Mouse (Mus musculus) embryonic stem cell, embryonic (primary cell): ENCODE measurements around the gene Trak1.

ENCODE experiments used
- CTCF ChIA-PET, 4 experiments: fragments of 300-600 bp in 2 of 4; fragments of 350-600 bp in 2 of 4; sonication (Branson Sonifier 250); formaldehyde crosslinking; loops; one replicate each; lab custom pipeline; 2022; ENCODE audit warnings: inconsistent platforms in 2 of 4; lab: Charles Lee
- POLR2A ChIA-PET, 4 experiments: fragments of 300-600 bp in 2 of 4; fragments of 350-600 bp in 2 of 4; sonication (Branson Sonifier 250); formaldehyde crosslinking; loops; one replicate each; lab custom pipeline; 2022; ENCODE audit warnings: antibody characterized with exemption in 4 of 4, inconsistent platforms in 1 of 4; lab: Charles Lee

Gene Trak1

GRCm38 (mm10) chr9:121456739-121457515 lies 159.6 kb downstream of the Trak1 start:
- ChIA-PET POLR2A (interaction anchor here in 3 of 4 experiments (0.5 to 1.2 kb wide), 3 partner anchors 14 to 21 kb away, joined by 3 to 5 read pairs (median 4); no protein-coding TSS in a partner anchor), CTCF (interaction anchor here in 3 of 4 experiments (0.9 to 1.1 kb wide), 3 partner anchors 20 to 56 kb away, joined by 3 read pairs; no protein-coding TSS in a partner anchor)

- ChIA-PET CTCF (interaction anchor here in 3 of 4 experiments (0.6 to 2.6 kb wide), 21 partner anchors 9 to 211 kb away, joined by 3 to 15 read pairs (median 3); partner anchors contain the start of gene Vipr1 (in 1 of the 3)), POLR2A (interaction anchor here in 2 of 4 experiments (1.1 to 9.9 kb wide), 4 partner anchors 10 to 15 kb away, joined by 3 to 161 read pairs (median 8); no protein-coding TSS in a partner anchor)
These were observed 161.2 kb downstream of the Trak1 start for GRCm38 (mm10) chr9:121458466-121458865.

DNA sequence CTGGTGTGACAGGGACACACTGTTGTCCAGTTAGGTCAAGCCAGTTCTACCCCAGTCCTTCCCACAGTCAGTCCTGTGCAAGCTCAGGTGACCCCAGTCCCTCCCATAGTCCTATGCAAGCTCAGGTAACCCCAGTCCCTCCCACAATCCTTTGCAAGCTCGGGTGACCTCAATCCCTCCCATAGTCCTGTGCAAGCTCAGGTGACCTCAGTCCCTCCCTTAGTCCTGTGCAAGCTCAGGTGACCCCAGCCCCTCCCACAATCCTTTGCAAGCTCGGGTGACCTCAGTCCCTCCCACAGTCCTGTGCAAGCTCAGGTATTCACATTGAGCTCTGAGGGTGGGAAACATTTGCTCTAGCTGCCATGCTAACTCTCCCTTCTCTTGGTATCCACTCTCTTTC lies 162.6 kb downstream of the Trak1 start:
- CTCF ChIA-PET: interaction anchor here in 3 of 4 experiments (0.6 to 2.7 kb wide), 10 partner anchors 9 to 309 kb away, joined by 3 to 15 read pairs (median 4); no protein-coding TSS in a partner anchor
- POLR2A ChIA-PET: interaction anchor here in 3 of 4 experiments (0.7 to 9.9 kb wide), 16 partner anchors 10 to 259 kb away, joined by 3 to 161 read pairs (median 4); partner anchors contain the start of genes Lyzl4 (in 1 of the 3), Nktr (in 1 of the 3) and Vipr1 (in 1 of the 3)

- ChIA-PET CTCF (interaction anchor here in 3 of 4 experiments (0.6 to 2.7 kb wide), 9 partner anchors 8 to 308 kb away, joined by 3 to 15 read pairs (median 4); no protein-coding TSS in a partner anchor), POLR2A (interaction anchor here in 3 of 4 experiments (0.7 to 9.9 kb wide), 18 partner anchors 8 to 259 kb away, joined by 3 to 161 read pairs (median 4); partner anchors contain the start of genes Lyzl4 (in 1 of the 3), Nktr (in 1 of the 3) and Vipr1 (in 1 of the 3))
These were observed 163.2 kb downstream of the Trak1 start for GRCm38 (mm10) chr9:121460527-121460926.

- POLR2A ChIA-PET: interaction anchor here in 3 of 4 experiments (0.7 to 11.4 kb wide), 10 partner anchors 5 to 1646 kb away, joined by 3 to 161 read pairs (median 4); partner anchors contain the start of genes Lyzl4 (in 1 of the 3) and Vipr1 (in 1 of the 3)
These were observed 170.2 kb downstream of the Trak1 start for GRCm38 (mm10) chr9:121467460-121467859.

GRCm38 (mm10) chr9:121469711-121470110 lies 172.4 kb downstream of the Trak1 start:
- CTCF ChIA-PET: interaction anchor here in 3 of 4 experiments (0.6 to 3.0 kb wide), 10 partner anchors 7 to 210 kb away, joined by 3 to 20 read pairs (median 6); no protein-coding TSS in a partner anchor
- POLR2A ChIA-PET: interaction anchor here in 2 of 4 experiments (0.8 to 11.4 kb wide), 8 partner anchors 7 to 171 kb away, joined by 3 to 161 read pairs (median 4); no protein-coding TSS in a partner anchor

More at GRCm38 (mm10) chr9:121467460-121467859, 170.2 kb downstream of the Trak1 start:
- CTCF ChIA-PET: interaction anchor here in 3 of 4 experiments (0.7 to 3.1 kb wide), 8 partner anchors 7 to 237 kb away, joined by 3 to 15 read pairs (median 3); no protein-coding TSS in a partner anchor

DNA sequence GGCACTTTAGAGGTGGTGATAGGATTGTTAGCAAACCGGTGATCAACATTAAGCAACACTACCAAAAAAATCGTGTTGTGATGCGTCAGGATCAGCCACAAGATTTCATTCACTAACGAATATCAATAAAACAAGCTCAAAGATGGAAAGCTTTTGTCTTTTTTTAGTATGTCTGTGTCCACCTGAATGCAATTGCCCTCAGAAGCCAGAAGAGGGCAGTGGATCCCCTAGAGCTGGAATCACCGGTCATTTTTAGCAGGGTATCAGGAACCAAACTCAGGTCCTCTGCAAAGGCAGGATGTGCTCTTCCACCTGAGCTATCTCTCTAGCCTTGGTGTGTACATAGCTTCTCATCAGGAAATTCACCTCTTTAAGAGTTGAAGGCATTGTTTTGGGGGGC lies 177.5 kb downstream of the Trak1 start:
- ChIA-PET POLR2A (interaction anchor here in 3 of 4 experiments (0.6 to 11.4 kb wide), 8 partner anchors 9 to 161 kb away, joined by 3 to 161 read pairs (median 3); no protein-coding TSS in a partner anchor), CTCF (interaction anchor here (0.6 to 2.4 kb wide), 37 partner anchors 8 to 540 kb away, joined by 3 to 17 read pairs (median 4); partner anchors contain the start of genes Lyzl4 (in 2 of the 4), Cck (in 1 of the 4), Ss18l2 (in 1 of the 4) and Vipr1 (in 1 of the 4))

- POLR2A ChIA-PET: interaction anchor here in 2 of 4 experiments (0.9 to 11.4 kb wide), 7 partner anchors 10 to 162 kb away, joined by 3 to 161 read pairs (median 3); no protein-coding TSS in a partner anchor
- CTCF ChIA-PET: interaction anchor here (0.6 to 3.2 kb wide), 30 partner anchors 12 to 540 kb away, joined by 3 to 16 read pairs (median 4); partner anchors contain the start of genes Lyzl4 (in 2 of the 4), Cck (in 1 of the 4), Ss18l2 (in 1 of the 4) and Vipr1 (in 1 of the 4)
These were observed 178.5 kb downstream of the Trak1 start for GRCm38 (mm10) chr9:121475488-121476452.

- ChIA-PET POLR2A (interaction anchor here in 3 of 4 experiments (0.6 to 11.4 kb wide), 19 partner anchors 12 to 1535 kb away, joined by 3 to 161 read pairs (median 3); partner anchors contain the start of genes Ss18l2 (in 1 of the 3) and Vipr1 (in 1 of the 3)), CTCF (interaction anchor here (0.5 to 3.2 kb wide), 101 partner anchors 9 to 1113 kb away, joined by 3 to 29 read pairs (median 4); partner anchors contain the start of genes Lyzl4 (in 4 of the 4), Vipr1 (in 4 of the 4), Cck (in 1 of the 4) and Higd1a (in 1 of the 4))
These were observed 180.1 kb downstream of the Trak1 start for GRCm38 (mm10) chr9:121477305-121477911.

GRCm38 (mm10) chr9:121479453-121479852 lies 182.2 kb downstream of the Trak1 start:
- ChIA-PET POLR2A (interaction anchor here in 2 of 4 experiments (0.9 to 2.0 kb wide), 6 partner anchors 10 to 126 kb away, joined by 3 to 5 read pairs (median 3); no protein-coding TSS in a partner anchor), CTCF (interaction anchor here (0.6 to 3.4 kb wide), 43 partner anchors 10 to 349 kb away, joined by 3 to 44 read pairs (median 4); partner anchors contain the start of genes Cck (in 1 of the 4), Vipr1 (in 1 of the 4) and Zfp651 (in 1 of the 4))

GRCm38 (mm10) chr9:121487216-121487615 lies 189.9 kb downstream of the Trak1 start:
- ChIA-PET CTCF (interaction anchor here in 3 of 4 experiments (0.9 to 1.9 kb wide), 3 partner anchors 10 to 192 kb away, joined by 3 to 4 read pairs (median 4); no protein-coding TSS in a partner anchor), POLR2A (interaction anchor here in 1 of 4 experiments (1.1 kb wide), 1 partner anchor 232 kb away, joined by 5 read pairs; no protein-coding TSS in a partner anchor)

DNA sequence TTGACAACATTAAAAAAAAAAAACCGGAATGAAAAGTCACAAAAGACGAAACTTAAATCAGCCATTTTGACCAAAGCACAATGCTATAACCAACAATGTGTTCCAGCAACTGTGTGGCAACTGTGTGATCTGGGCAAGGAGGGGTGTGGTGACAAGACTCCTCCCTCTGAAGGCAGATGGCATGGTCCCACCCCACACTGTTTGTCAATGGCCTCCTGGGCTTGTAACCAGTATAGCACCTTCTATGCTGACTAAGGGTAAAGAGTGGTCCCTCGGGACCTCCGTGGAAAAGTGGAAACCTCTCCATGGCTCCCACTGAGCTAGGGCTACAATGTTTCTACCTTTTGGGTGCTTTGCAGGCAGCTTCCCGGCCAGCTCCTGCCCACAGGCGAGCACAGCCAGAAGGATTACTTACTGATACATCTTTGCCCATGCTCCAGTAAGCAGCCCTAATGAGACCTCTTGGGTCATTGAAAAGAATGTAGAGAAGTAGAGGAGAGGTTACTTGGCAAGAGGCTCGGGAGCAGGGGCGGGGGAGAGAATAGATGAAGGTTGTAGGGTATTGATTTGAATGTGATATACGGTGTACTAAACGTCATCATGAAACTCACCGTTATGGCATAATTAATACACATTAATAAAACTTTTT lies 194.4 kb downstream of the Trak1 start:
- ChIA-PET POLR2A (no interaction called here), CTCF (interaction anchor here in 2 of 4 experiments (0.6 to 1.5 kb wide), 4 partner anchors 12 to 146 kb away, joined by 3 to 13 read pairs (median 4); no protein-coding TSS in a partner anchor)

DNA sequence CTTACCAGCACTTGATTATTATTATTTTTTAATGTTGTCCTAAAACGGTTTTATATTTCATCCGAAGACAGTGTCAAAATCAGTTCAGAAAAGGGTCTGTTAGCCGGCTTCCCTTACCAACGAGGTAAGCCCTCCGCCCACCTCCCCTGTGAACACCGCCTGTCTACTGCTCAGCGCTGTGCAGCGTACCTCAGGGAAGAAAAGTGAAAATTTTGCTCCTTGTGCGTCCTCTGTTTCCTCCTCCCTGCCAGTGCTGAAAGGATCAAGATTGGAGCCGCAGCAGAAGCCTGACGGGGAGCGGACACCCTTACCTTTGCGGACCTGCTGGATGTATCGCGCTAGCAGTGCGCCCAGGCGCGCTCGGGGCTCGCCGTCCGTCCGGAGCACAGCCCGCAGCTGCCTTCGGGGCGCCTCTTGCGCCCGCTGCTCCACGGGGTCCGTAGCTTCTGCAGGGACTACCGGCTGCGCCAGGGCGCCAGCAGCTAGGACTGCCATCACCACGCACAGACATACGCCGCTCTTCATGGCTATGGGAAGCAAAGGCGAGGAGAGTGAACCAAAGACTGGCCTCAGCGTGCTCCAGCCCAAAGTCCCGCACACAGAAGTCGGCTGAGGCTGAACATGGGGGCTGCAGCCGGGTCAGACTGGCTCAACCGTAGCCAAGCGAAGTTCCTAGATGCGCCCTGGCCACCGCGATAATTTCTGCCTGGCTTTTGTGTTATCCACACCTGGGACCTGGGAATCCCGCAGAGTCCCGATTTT lies 196.9 kb downstream of the Trak1 start:
- CTCF ChIA-PET: interaction anchor here (0.6 to 2.6 kb wide), 8 partner anchors 17 to 1198 kb away, joined by 3 to 14 read pairs (median 4); no protein-coding TSS in a partner anchor
- POLR2A ChIA-PET: interaction anchor here in 3 of 4 experiments (0.6 to 1.5 kb wide), 5 partner anchors 14 to 211 kb away, joined by 3 to 12 read pairs (median 3); partner anchors contain the start of gene Sec22c (in 1 of the 3)

GRCm38 (mm10) chr9:121495529-121495928 lies 198.2 kb downstream of the Trak1 start, which contains the start of gene Cck:
Gene Cck, minus strand, starts transcription at chr9:121495694.
- CTCF ChIA-PET: interaction anchor here (0.5 to 1.6 kb wide), 10 partner anchors 9 to 767 kb away, joined by 3 to 7 read pairs (median 3); no protein-coding TSS in a partner anchor
- POLR2A ChIA-PET: interaction anchor here in 2 of 4 experiments (0.7 to 1.4 kb wide), 5 partner anchors 16 to 1043 kb away, joined by 3 to 4 read pairs (median 3); no protein-coding TSS in a partner anchor
